Mouse (Mus musculus): Measurements from ENCODE around the gene Abtb2. TPM values are rescaled to one million over a fixed set of nuclear protein-coding genes. Genes with fewer than 3 reads are reported as not detected.

Abtb2 gene
- polyA plus RNA-seq, 1 experiment from 2014 or later: 18.6 TPM

GRCm38 (mm10) chr2:103696177-103696576 lies 130.1 kb downstream of the Abtb2 start:
- 54% methylated on average over 3 of the region's 3 CpGs for WGBS
- Histone ChIP-seq H3K4me2 (ENCODE audit: low read length) (no peak overlapping the region), H3K36me3 (ENCODE audit: control insufficient read depth, insufficient read depth, low read length) (peaks cover 13% of the 10 kb centered on the region; the same call in 1 of the 2 replicates), H3K27me3 (ENCODE audit: control insufficient read depth, insufficient read depth, low read length) (no peaks in the 10 kb centered on the region), H3K9ac (ENCODE audit: low read length) (no peak overlapping the region), H3K9me3 (ENCODE audit: control insufficient read depth, low read length) (no peaks in the 10 kb centered on the region), H3K4me1 (ENCODE audit: control insufficient read depth in 2 of 2, insufficient read depth in 2 of 2, low read length in 2 of 2) (peaks cover 0 to 5% of the 10 kb centered on the region in 2 experiments; a peak in 2 of 4 replicates), H3K4me3 (ENCODE audit: control insufficient read depth in 1 of 2, insufficient read depth in 1 of 2, low read depth in 1 of 2, low read length in 2 of 2) (no peak overlapping the region), H3K27ac (replicated peaks in 1 of 2; ENCODE audit: control insufficient read depth in 1 of 2, insufficient read depth in 1 of 2, low read depth in 2 of 2, low read length in 2 of 2) (0 out of 4 replicates have a peak overlapping the region, but pooled peaks have one; percentile 4 to 10)
- ATAC-seq (ENCODE audit: insufficient number of reproducible peaks, insufficient read depth, low FRiP score, low read depth): no peak

GRCm38 (mm10) chr2:103700514-103700913 lies 134.4 kb downstream of the Abtb2 start:
- H3K4me2 ChIP-seq (ENCODE audit: low read length): no peak overlapping the region
- H3K4me1 ChIP-seq (ENCODE audit: control insufficient read depth in 2 of 2, insufficient read depth in 2 of 2, low read length in 2 of 2): peaks cover under 1 to 5% of the 10 kb centered on the region in 2 experiments; a peak in 3 of 4 replicates
- no peak overlapping the region for H3K9ac ChIP-seq (ENCODE audit: low read length)

GRCm38 (mm10) chr2:103703336-103703735 lies 137.2 kb downstream of the Abtb2 start:
- no peaks in the 10 kb centered on the region for H3K9me3 ChIP-seq (ENCODE audit: control insufficient read depth, low read length)
- 70% methylated on average over 10 of the region's 10 CpGs for WGBS
- ATAC-seq (ENCODE audit: insufficient number of reproducible peaks, insufficient read depth, low FRiP score, low read depth): no peak
- no peak overlapping the region for H3K9ac ChIP-seq (ENCODE audit: low read length)
- no peak overlapping the region for H3K4me2 ChIP-seq (ENCODE audit: low read length)
- peaks cover 70% of the 10 kb centered on the region for H3K36me3 ChIP-seq (ENCODE audit: control insufficient read depth, insufficient read depth, low read length)
- no peak overlapping the region for H3K4me3 ChIP-seq (ENCODE audit: control insufficient read depth in 1 of 2, insufficient read depth in 1 of 2, low read depth in 1 of 2, low read length in 2 of 2)
- no peak overlapping the region for H3K27ac ChIP-seq (replicated peaks in 1 of 2; ENCODE audit: control insufficient read depth in 1 of 2, insufficient read depth in 1 of 2, low read depth in 2 of 2, low read length in 2 of 2)
- H3K4me1 ChIP-seq (ENCODE audit: control insufficient read depth in 2 of 2, insufficient read depth in 2 of 2, low read length in 2 of 2): peaks cover 14 to 21% of the 10 kb centered on the region in 2 experiments
- no peaks in the 10 kb centered on the region for H3K27me3 ChIP-seq (ENCODE audit: control insufficient read depth, insufficient read depth, low read length)

More at GRCm38 (mm10) chr2:103700514-103700913, 134.4 kb downstream of the Abtb2 start:
- no peak overlapping the region for H3K27ac ChIP-seq (replicated peaks in 1 of 2; ENCODE audit: control insufficient read depth in 1 of 2, insufficient read depth in 1 of 2, low read depth in 2 of 2, low read length in 2 of 2)
- WGBS: 75% methylated on average over 12 of the region's 12 CpGs
- peaks cover 51% of the 10 kb centered on the region for H3K36me3 ChIP-seq (ENCODE audit: control insufficient read depth, insufficient read depth, low read length)
- no peak overlapping the region for H3K4me3 ChIP-seq (ENCODE audit: control insufficient read depth in 1 of 2, insufficient read depth in 1 of 2, low read depth in 1 of 2, low read length in 2 of 2)
- H3K9me3 ChIP-seq (ENCODE audit: control insufficient read depth, low read length): no peaks in the 10 kb centered on the region
- ATAC-seq (ENCODE audit: insufficient number of reproducible peaks, insufficient read depth, low FRiP score, low read depth): no peak
- no peaks in the 10 kb centered on the region for H3K27me3 ChIP-seq (ENCODE audit: control insufficient read depth, insufficient read depth, low read length)

GRCm38 (mm10) chr2:103703865-103704264 lies 137.8 kb downstream of the Abtb2 start:
- peaks cover 75% of the 10 kb centered on the region for H3K36me3 ChIP-seq (ENCODE audit: control insufficient read depth, insufficient read depth, low read length)
- H3K27me3 ChIP-seq (ENCODE audit: control insufficient read depth, insufficient read depth, low read length): no peaks in the 10 kb centered on the region
- 52% methylated on average over 4 of the region's 4 CpGs for WGBS
- H3K4me3 ChIP-seq (ENCODE audit: control insufficient read depth in 1 of 2, insufficient read depth in 1 of 2, low read depth in 1 of 2, low read length in 2 of 2): no peak overlapping the region
- no peak overlapping the region for H3K4me2 ChIP-seq (ENCODE audit: low read length)
- no peak overlapping the region for H3K27ac ChIP-seq (replicated peaks in 1 of 2; ENCODE audit: control insufficient read depth in 1 of 2, insufficient read depth in 1 of 2, low read depth in 2 of 2, low read length in 2 of 2)
- no peaks in the 10 kb centered on the region for H3K9me3 ChIP-seq (ENCODE audit: control insufficient read depth, low read length)
- H3K9ac ChIP-seq (ENCODE audit: low read length): no peak overlapping the region
- no peak for ATAC-seq (ENCODE audit: insufficient number of reproducible peaks, insufficient read depth, low FRiP score, low read depth)
- H3K4me1 ChIP-seq (ENCODE audit: control insufficient read depth in 2 of 2, insufficient read depth in 2 of 2, low read length in 2 of 2): peaks cover 14 to 21% of the 10 kb centered on the region in 2 experiments

GRCm38 (mm10) chr2:103705826-103706225 lies 139.7 kb downstream of the Abtb2 start:
- Histone ChIP-seq H3K9ac (ENCODE audit: low read length) (peak overlapping the region; percentile 17; the same call in 1 of the 2 replicates), H3K36me3 (ENCODE audit: control insufficient read depth, insufficient read depth, low read length) (peaks cover 92% of the 10 kb centered on the region)
- no peak for ATAC-seq (ENCODE audit: insufficient number of reproducible peaks, insufficient read depth, low FRiP score, low read depth)

GRCm38 (mm10) chr2:103706226-103706625 lies 140.1 kb downstream of the Abtb2 start:
- Histone ChIP-seq H3K4me1 (ENCODE audit: control insufficient read depth in 2 of 2, insufficient read depth in 2 of 2, low read length in 2 of 2) (peaks cover 14 to 21% of the 10 kb centered on the region in 2 experiments), H3K9me3 (ENCODE audit: control insufficient read depth, low read length) (no peaks in the 10 kb centered on the region), H3K27ac (replicated peaks in 1 of 2; ENCODE audit: control insufficient read depth in 1 of 2, insufficient read depth in 1 of 2, low read depth in 2 of 2, low read length in 2 of 2) (peak overlapping the region; percentile 29 to 63; a peak in 3 of 4 replicates), H3K4me3 (ENCODE audit: control insufficient read depth in 1 of 2, insufficient read depth in 1 of 2, low read depth in 1 of 2, low read length in 2 of 2) (no peak overlapping the region), H3K27me3 (ENCODE audit: control insufficient read depth, insufficient read depth, low read length) (no peaks in the 10 kb centered on the region), H3K4me2 (ENCODE audit: low read length) (no peak overlapping the region), H3K9ac (ENCODE audit: low read length) (peak overlapping the region; percentile 17; the same call in 1 of the 2 replicates), H3K36me3 (ENCODE audit: control insufficient read depth, insufficient read depth, low read length) (peaks cover 92% of the 10 kb centered on the region)
- WGBS: 15% methylated on average over 11 of the region's 11 CpGs
- peak; percentile 84 for ATAC-seq (ENCODE audit: insufficient number of reproducible peaks, insufficient read depth, low FRiP score, low read depth)

More at GRCm38 (mm10) chr2:103705826-103706225, 139.7 kb downstream of the Abtb2 start:
- Histone ChIP-seq H3K4me3 (ENCODE audit: control insufficient read depth in 1 of 2, insufficient read depth in 1 of 2, low read depth in 1 of 2, low read length in 2 of 2) (no peak overlapping the region), H3K27me3 (ENCODE audit: control insufficient read depth, insufficient read depth, low read length) (no peaks in the 10 kb centered on the region), H3K4me2 (ENCODE audit: low read length) (no peak overlapping the region), H3K9me3 (ENCODE audit: control insufficient read depth, low read length) (no peaks in the 10 kb centered on the region), H3K4me1 (ENCODE audit: control insufficient read depth in 2 of 2, insufficient read depth in 2 of 2, low read length in 2 of 2) (peaks cover 14 to 21% of the 10 kb centered on the region in 2 experiments), H3K27ac (replicated peaks in 1 of 2; ENCODE audit: control insufficient read depth in 1 of 2, insufficient read depth in 1 of 2, low read depth in 2 of 2, low read length in 2 of 2) (peak overlapping the region; percentile 29 to 63; a peak in 3 of 4 replicates)
- WGBS: 75% methylated on average over 4 of the region's 4 CpGs

- WGBS: 75% methylated on average over 6 of the region's 6 CpGs
- ATAC-seq (ENCODE audit: insufficient number of reproducible peaks, insufficient read depth, low FRiP score, low read depth): no peak
- Histone ChIP-seq H3K4me1 (ENCODE audit: control insufficient read depth in 2 of 2, insufficient read depth in 2 of 2, low read length in 2 of 2) (peaks cover 14 to 21% of the 10 kb centered on the region in 2 experiments), H3K9me3 (ENCODE audit: control insufficient read depth, low read length) (no peaks in the 10 kb centered on the region), H3K9ac (ENCODE audit: low read length) (no peak overlapping the region), H3K27me3 (ENCODE audit: control insufficient read depth, insufficient read depth, low read length) (no peaks in the 10 kb centered on the region), H3K4me2 (ENCODE audit: low read length) (no peak overlapping the region), H3K27ac (replicated peaks in 1 of 2; ENCODE audit: control insufficient read depth in 1 of 2, insufficient read depth in 1 of 2, low read depth in 2 of 2, low read length in 2 of 2) (peak overlapping the region in 1 of 2 experiments; percentile 63; a peak in 2 of 4 replicates), H3K36me3 (ENCODE audit: control insufficient read depth, insufficient read depth, low read length) (peaks cover 92% of the 10 kb centered on the region), H3K4me3 (ENCODE audit: control insufficient read depth in 1 of 2, insufficient read depth in 1 of 2, low read depth in 1 of 2, low read length in 2 of 2) (no peak overlapping the region)
These were observed 141.1 kb downstream of the Abtb2 start for GRCm38 (mm10) chr2:103707056-103707776.

Measured in heart, embryonic 14.5 days (tissue).